Mouse (Mus musculus): ENCODE results near the gene Elf3. TPM values are rescaled to one million over a fixed set of nuclear protein-coding genes. Genes with fewer than 3 reads are reported as not detected.

The Elf3 gene
- polyA plus RNA-seq, 1 experiment from 2014 or later, result 0.09 TPM

DNA sequence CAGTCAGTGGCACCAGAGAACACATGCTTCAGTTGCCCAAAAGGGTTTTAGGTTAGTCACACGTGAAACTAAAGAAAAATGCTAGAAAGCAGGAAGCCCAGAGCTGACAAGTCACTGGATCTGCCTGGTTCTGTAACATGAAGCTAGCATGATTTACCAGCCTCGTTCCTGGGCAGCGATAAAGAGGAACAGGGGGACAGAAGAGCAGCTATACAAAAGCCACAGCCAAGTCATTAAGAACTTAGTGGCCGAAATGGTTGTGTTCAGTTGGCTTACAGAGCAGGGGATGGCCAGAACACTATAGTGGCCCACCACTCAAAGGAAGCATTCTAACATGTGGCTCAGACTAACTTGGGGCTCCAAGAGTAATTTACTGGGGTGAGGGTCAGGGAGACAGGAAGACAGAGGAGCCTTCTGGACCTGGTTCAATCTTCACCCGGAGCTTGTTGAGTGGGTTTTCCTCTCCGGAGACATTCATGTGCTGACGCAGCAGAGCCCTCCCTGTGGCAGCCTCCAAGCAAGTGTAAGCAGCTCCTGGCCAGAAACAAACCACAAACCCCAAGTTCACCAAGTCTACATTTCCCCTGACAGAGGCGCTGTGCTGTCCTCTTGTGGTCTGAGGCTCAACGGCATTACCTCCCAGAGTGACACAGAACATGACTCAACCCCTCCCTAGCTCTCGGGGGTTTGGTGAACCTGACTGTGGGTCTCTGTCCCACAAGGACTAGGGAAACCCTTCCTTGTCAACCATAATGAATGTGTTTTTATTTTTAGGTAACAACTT is 9.5 kb upstream of the Elf3 start:
- H3K9me3 ChIP-seq (ENCODE audit: control insufficient read depth, low read length), result no peaks in the 10 kb centered on the region
- H3K9ac ChIP-seq, result no peak overlapping the region
- no peak for DNase-seq (ENCODE audit: low spot score)
- 90% methylated on average over 10 of the region's 10 CpGs for WGBS
- H3K27me3 ChIP-seq (ENCODE audit: control insufficient read depth, insufficient read depth, low read length), result no peaks in the 10 kb centered on the region
- H3K4me3 ChIP-seq (replicated peaks; ENCODE audit: low read length), result no peak overlapping the region
- H3K4me1 ChIP-seq (replicated peaks; ENCODE audit: control insufficient read depth, insufficient read depth, low read length), result no peaks in the 10 kb centered on the region
- no peak for ATAC-seq (ENCODE audit: low FRiP score)
- H3K27ac ChIP-seq, result no peak overlapping the region
- no peak overlapping the region for H3K4me2 ChIP-seq (replicated peaks)
- H3K36me3 ChIP-seq (replicated peaks; ENCODE audit: control insufficient read depth, insufficient read depth), result peaks cover 83% of the 10 kb centered on the region

- no peak overlapping the region for H3K4me3 ChIP-seq (replicated peaks; ENCODE audit: low read length)
- peaks cover 77% of the 10 kb centered on the region for H3K36me3 ChIP-seq (replicated peaks; ENCODE audit: control insufficient read depth, insufficient read depth)
- H3K4me1 ChIP-seq (replicated peaks; ENCODE audit: control insufficient read depth, insufficient read depth, low read length), result no peaks in the 10 kb centered on the region
- H3K27me3 ChIP-seq (ENCODE audit: control insufficient read depth, insufficient read depth, low read length), result no peaks in the 10 kb centered on the region
- no peak overlapping the region for H3K9ac ChIP-seq
- DNase-seq (ENCODE audit: low spot score), result no peak
- 87% methylated on average over 5 of the region's 5 CpGs for WGBS
- ATAC-seq (ENCODE audit: low FRiP score), result no peak
- no peaks in the 10 kb centered on the region for H3K9me3 ChIP-seq (ENCODE audit: control insufficient read depth, low read length)
- H3K27ac ChIP-seq, result no peak overlapping the region
- H3K4me2 ChIP-seq (replicated peaks), result no peak overlapping the region
These were observed 7.5 kb upstream of the Elf3 start for GRCm38 (mm10) chr1:135265834-135266233.

GRCm38 (mm10) chr1:135263316-135263715 is 4.9 kb upstream of the Elf3 start:
- H3K27me3 ChIP-seq (ENCODE audit: control insufficient read depth, insufficient read depth, low read length), result no peaks in the 10 kb centered on the region
- H3K9ac ChIP-seq, result no peak overlapping the region
- DNase-seq (ENCODE audit: low spot score), result no peak
- H3K4me2 ChIP-seq (replicated peaks), result no peak overlapping the region
- peaks cover 8% of the 10 kb centered on the region; the same call in 1 of the 2 replicates for H3K4me1 ChIP-seq (replicated peaks; ENCODE audit: control insufficient read depth, insufficient read depth, low read length)
- H3K27ac ChIP-seq, result no peak overlapping the region
- H3K36me3 ChIP-seq (replicated peaks; ENCODE audit: control insufficient read depth, insufficient read depth), result peaks cover 60% of the 10 kb centered on the region
- no peak overlapping the region for H3K4me3 ChIP-seq (replicated peaks; ENCODE audit: low read length)
- no peaks in the 10 kb centered on the region for H3K9me3 ChIP-seq (ENCODE audit: control insufficient read depth, low read length)
- 87% methylated on average over 9 of the region's 9 CpGs for WGBS
- ATAC-seq (ENCODE audit: low FRiP score), result no peak

DNA sequence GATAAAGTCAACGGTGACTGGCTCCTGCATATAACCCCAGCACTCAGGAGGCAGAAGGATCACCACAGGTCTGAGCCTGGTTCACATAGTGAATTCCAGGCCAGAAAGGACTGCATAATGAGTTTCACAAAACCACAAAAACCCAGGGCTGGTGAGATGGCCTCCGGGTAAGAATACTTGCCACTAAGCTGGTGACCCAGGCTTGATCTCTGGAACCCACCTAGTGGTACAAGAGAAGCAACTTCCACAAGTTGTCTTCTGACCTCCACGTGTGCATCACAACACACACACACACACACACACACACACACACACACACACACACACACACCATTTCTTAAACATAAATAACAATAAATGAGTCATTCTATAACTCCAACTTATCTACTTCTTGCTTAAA is 4.0 kb upstream of the Elf3 start:
- H3K36me3 ChIP-seq (replicated peaks; ENCODE audit: control insufficient read depth, insufficient read depth), result peaks cover 56% of the 10 kb centered on the region
- H3K9ac ChIP-seq, result no peak overlapping the region
- H3K4me2 ChIP-seq (replicated peaks), result no peak overlapping the region
- ATAC-seq (ENCODE audit: low FRiP score) (no peak), DNase-seq (ENCODE audit: low spot score) (no peak)
- WGBS, result 82% methylated on average over 3 of the region's 3 CpGs
- peaks cover 10% of the 10 kb centered on the region; the same call in 1 of the 2 replicates for H3K4me1 ChIP-seq (replicated peaks; ENCODE audit: control insufficient read depth, insufficient read depth, low read length)
- no peak overlapping the region for H3K4me3 ChIP-seq (replicated peaks; ENCODE audit: low read length)
- no peak overlapping the region for H3K27ac ChIP-seq
- no peaks in the 10 kb centered on the region for H3K27me3 ChIP-seq (ENCODE audit: control insufficient read depth, insufficient read depth, low read length)
- no peaks in the 10 kb centered on the region for H3K9me3 ChIP-seq (ENCODE audit: control insufficient read depth, low read length)

DNA sequence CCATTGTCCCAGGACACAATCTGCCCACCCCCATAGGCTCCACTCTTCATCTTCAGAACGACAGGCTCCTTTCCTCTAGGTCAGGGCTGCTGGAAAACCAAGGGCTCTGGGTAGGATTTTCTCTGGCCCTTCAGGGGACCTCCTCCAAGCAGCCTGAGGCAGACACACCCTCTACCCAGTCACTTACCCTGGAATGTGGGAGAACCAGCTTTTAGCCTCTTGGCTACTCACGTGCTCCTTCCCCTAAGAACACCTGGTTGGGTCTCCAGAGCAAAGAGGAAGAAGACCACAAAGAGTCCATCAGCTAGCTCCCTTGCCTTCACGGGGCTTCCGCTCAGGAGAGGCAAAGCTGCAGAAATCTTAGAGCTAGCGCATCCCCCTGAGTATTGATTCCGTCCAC is 2.6 kb upstream of the Elf3 start:
- WGBS, result 74% methylated on average over 6 of the region's 6 CpGs
- H3K4me3 ChIP-seq (replicated peaks; ENCODE audit: low read length), result no peak overlapping the region
- DNase-seq (ENCODE audit: low spot score), result no peak
- no peak overlapping the region for H3K4me2 ChIP-seq (replicated peaks)
- peaks cover 10% of the 10 kb centered on the region; the same call in 1 of the 2 replicates for H3K4me1 ChIP-seq (replicated peaks; ENCODE audit: control insufficient read depth, insufficient read depth, low read length)
- no peaks in the 10 kb centered on the region for H3K27me3 ChIP-seq (ENCODE audit: control insufficient read depth, insufficient read depth, low read length)
- H3K27ac ChIP-seq, result no peak overlapping the region
- no peak overlapping the region for H3K9ac ChIP-seq
- H3K9me3 ChIP-seq (ENCODE audit: control insufficient read depth, low read length), result no peaks in the 10 kb centered on the region
- peaks cover 44% of the 10 kb centered on the region for H3K36me3 ChIP-seq (replicated peaks; ENCODE audit: control insufficient read depth, insufficient read depth)
- ATAC-seq (ENCODE audit: low FRiP score), result no peak

DNA sequence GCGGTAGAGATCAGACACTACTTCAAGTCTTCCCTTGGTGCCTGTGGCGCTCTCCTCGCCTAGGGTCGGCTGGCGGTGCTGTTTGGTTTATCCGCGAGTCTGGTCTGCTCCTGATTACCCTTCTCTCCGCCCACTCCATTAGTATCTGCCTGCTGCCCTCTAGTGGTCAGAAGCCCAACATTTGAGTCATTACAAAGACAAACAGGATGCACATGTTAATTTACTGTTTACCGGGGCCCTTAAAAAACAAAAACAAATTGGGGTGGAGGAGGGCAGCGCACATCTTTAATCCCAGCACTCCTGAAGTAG is 714 bp upstream of the Elf3 start:
- Histone ChIP-seq H3K9ac (no peak overlapping the region), H3K4me2 (replicated peaks) (peak overlapping the region; percentile 48), H3K27me3 (ENCODE audit: control insufficient read depth, insufficient read depth, low read length) (no peaks in the 10 kb centered on the region), H3K4me1 (replicated peaks; ENCODE audit: control insufficient read depth, insufficient read depth, low read length) (peaks cover 10% of the 10 kb centered on the region; the same call in 1 of the 2 replicates), H3K9me3 (ENCODE audit: control insufficient read depth, low read length) (no peaks in the 10 kb centered on the region), H3K27ac (0 out of 2 replicates have a peak overlapping the region, but pooled peaks have one; percentile 38), H3K4me3 (replicated peaks; ENCODE audit: low read length) (peak overlapping the region; percentile 13; the same call in 1 of the 2 replicates), H3K36me3 (replicated peaks; ENCODE audit: control insufficient read depth, insufficient read depth) (peaks cover 27% of the 10 kb centered on the region)
- ATAC-seq (ENCODE audit: low FRiP score) (peak; percentile 80), DNase-seq (ENCODE audit: low spot score) (peak; percentile 91)
- 2% methylated on average over 10 of the region's 10 CpGs for WGBS

DNA sequence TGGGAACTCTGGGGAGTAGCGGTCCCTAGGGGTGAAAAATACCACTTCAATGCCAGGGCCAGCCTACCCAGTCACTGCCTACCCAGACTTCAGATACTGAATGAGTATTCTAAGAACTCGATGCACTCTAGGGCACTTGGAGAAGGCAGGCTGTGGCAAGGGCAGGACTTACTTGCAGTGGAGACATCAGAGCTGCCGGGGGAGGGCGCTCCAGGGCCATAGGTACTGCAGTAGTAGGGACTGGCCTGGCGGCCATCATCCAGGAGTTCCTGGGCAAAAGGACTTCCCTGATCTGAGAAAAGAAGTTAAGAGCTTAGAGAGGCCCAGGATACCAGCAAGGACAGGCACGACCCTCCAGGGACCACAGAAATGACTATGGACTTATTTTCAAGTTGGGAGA is 2.1 kb downstream of the Elf3 start:
- no peaks in the 10 kb centered on the region for H3K9me3 ChIP-seq (ENCODE audit: control insufficient read depth, low read length)
- no peak overlapping the region for H3K4me2 ChIP-seq (replicated peaks)
- H3K27me3 ChIP-seq (ENCODE audit: control insufficient read depth, insufficient read depth, low read length), result no peaks in the 10 kb centered on the region
- H3K9ac ChIP-seq, result no peak overlapping the region
- 82% methylated on average over 6 of the region's 6 CpGs for WGBS
- H3K4me1 ChIP-seq (replicated peaks; ENCODE audit: control insufficient read depth, insufficient read depth, low read length), result peaks cover 10% of the 10 kb centered on the region; the same call in 1 of the 2 replicates
- no peak for ATAC-seq (ENCODE audit: low FRiP score)
- no peaks in the 10 kb centered on the region for H3K36me3 ChIP-seq (replicated peaks; ENCODE audit: control insufficient read depth, insufficient read depth)
- no peak overlapping the region for H3K27ac ChIP-seq
- no peak overlapping the region for H3K4me3 ChIP-seq (replicated peaks; ENCODE audit: low read length)
- DNase-seq (ENCODE audit: low spot score), result no peak

DNA sequence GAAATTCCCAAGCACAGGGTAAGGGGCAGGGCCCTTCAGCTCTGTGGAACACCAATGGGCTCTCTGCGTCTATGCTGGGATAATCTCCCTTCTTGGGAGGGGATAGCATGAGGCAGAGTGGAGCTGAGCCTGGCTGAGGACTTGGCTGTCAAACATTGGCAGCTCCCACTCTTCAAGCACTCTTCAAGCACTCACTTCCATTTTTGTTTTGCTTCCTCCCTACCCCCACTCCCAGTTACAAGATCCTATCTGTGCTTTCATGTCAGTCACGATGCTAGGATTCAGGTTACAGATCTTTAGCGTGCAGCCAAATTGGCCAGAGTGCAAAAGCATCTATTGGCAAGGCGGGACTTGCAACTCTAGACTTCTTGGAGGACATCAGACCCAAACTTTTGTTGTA is 5.5 kb downstream of the Elf3 start:
- H3K4me2 ChIP-seq (replicated peaks), result no peak overlapping the region
- no peaks in the 10 kb centered on the region for H3K9me3 ChIP-seq (ENCODE audit: control insufficient read depth, low read length)
- H3K4me1 ChIP-seq (replicated peaks; ENCODE audit: control insufficient read depth, insufficient read depth, low read length), result no peaks in the 10 kb centered on the region
- H3K9ac ChIP-seq, result no peak overlapping the region
- no peak for DNase-seq (ENCODE audit: low spot score)
- H3K36me3 ChIP-seq (replicated peaks; ENCODE audit: control insufficient read depth, insufficient read depth), result no peaks in the 10 kb centered on the region
- ATAC-seq (ENCODE audit: low FRiP score), result no peak
- no peak overlapping the region for H3K27ac ChIP-seq
- H3K4me3 ChIP-seq (replicated peaks; ENCODE audit: low read length), result no peak overlapping the region
- 74% methylated on average over 4 of the region's 4 CpGs for whole genome bisulfite sequencing
- no peaks in the 10 kb centered on the region for H3K27me3 ChIP-seq (ENCODE audit: control insufficient read depth, insufficient read depth, low read length)

DNA sequence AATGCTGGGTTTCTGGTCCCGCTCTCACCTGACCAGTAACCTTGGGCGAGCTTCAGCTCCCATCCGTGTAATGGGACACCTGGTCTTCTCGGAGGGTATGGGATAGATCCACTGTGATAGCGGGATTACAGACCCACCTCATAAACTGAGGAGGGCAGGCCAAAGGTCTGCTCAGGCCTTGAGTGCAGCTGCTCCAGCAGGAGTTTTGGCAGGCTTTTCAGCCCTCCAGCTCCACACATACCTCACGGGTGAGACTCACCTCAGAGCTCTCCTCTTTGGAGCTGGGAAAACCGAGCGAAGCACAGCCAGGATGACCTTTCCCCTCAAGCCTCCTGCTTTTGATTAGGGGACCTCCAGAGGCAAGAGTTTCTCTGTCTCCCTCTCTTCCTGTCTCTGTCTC is 7.0 kb downstream of the Elf3 start:
- WGBS, result 93% methylated on average over 8 of the region's 8 CpGs
- Histone ChIP-seq H3K4me3 (replicated peaks; ENCODE audit: low read length) (no peak overlapping the region), H3K9me3 (ENCODE audit: control insufficient read depth, low read length) (no peaks in the 10 kb centered on the region), H3K27ac (no peak overlapping the region), H3K4me1 (replicated peaks; ENCODE audit: control insufficient read depth, insufficient read depth, low read length) (no peaks in the 10 kb centered on the region), H3K27me3 (ENCODE audit: control insufficient read depth, insufficient read depth, low read length) (no peaks in the 10 kb centered on the region), H3K4me2 (replicated peaks) (no peak overlapping the region), H3K36me3 (replicated peaks; ENCODE audit: control insufficient read depth, insufficient read depth) (no peaks in the 10 kb centered on the region), H3K9ac (no peak overlapping the region)
- ATAC-seq (ENCODE audit: low FRiP score) (no peak), DNase-seq (ENCODE audit: low spot score) (no peak)

DNA sequence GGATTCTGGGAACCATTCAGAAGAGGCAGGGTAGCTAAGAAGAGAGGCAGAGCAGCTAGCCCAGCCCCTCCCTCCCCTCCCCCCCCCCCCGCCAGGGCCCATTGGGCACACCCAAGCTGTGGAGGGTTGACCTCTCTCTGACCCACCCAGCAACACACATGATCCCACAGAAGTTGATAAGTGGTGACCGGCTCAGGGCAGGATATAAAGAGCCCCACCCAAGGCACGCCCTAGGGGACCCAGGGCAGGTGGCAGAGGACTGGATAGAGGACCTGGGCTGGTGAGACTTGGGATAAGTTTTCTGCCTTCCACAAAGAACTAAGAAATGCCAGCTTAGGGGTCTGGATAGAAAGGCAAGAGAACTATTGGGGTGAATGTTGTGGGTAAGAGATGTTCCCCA is 7.7 kb downstream of the Elf3 start:
- 88% methylated on average over 2 of the region's 3 CpGs for WGBS
- no peak overlapping the region for H3K4me2 ChIP-seq (replicated peaks)
- H3K27me3 ChIP-seq (ENCODE audit: control insufficient read depth, insufficient read depth, low read length), result no peaks in the 10 kb centered on the region
- no peak overlapping the region for H3K4me3 ChIP-seq (replicated peaks; ENCODE audit: low read length)
- no peaks in the 10 kb centered on the region for H3K9me3 ChIP-seq (ENCODE audit: control insufficient read depth, low read length)
- H3K36me3 ChIP-seq (replicated peaks; ENCODE audit: control insufficient read depth, insufficient read depth), result no peaks in the 10 kb centered on the region
- H3K4me1 ChIP-seq (replicated peaks; ENCODE audit: control insufficient read depth, insufficient read depth, low read length), result no peaks in the 10 kb centered on the region
- no peak for DNase-seq (ENCODE audit: low spot score)
- H3K27ac ChIP-seq, result no peak overlapping the region
- no peak overlapping the region for H3K9ac ChIP-seq
- no peak for ATAC-seq (ENCODE audit: low FRiP score)

All from hindbrain, embryonic 14.5 days (tissue).